27 mouse cellular contexts compared by ENCODE assay signal in the genomic region with DNA sequence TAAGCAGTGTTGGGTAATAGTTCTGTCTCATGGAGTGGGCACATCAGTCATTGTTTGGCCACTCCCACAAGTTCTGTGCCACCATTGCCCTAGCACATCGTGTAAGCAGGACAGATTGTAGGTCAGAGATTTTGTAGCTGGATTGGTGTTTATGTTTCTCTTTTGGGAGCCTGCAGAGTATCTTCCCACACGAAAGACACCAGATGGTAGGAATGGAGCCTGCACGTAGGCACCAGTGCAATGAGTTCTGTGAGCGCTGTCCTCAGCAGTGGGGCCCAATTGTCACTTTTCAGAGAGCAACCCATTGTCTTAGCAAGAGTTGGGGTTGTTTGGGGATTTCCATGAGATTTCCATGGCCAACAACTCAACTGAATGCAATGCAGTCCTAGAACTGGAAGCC. TPM values are rescaled to one million over a fixed set of nuclear protein-coding genes. Genes with fewer than 3 reads are reported as not detected.
DNase-seq lines count a peak whose midpoint lies in the region.
"Had no signal": no experiment of that assay in that cellular context is flagged by ENCODE, and none has a peak within 500 bp of the region (broad histone marks: within the 10 kb centered on the region; RNA-seq: fewer than 3 reads in every experiment).

No protein-coding gene starts in this region.

- H3K4me1 ChIP-seq in forebrain, embryonic 10.5 days = no peaks in the 10 kb centered on the region
- H3K4me1 ChIP-seq: embryonic facial prominence, embryonic 10.5 days; heart, embryonic 12.5 days; hindbrain, embryonic 10.5 days; limb, embryonic 13.5 days; liver, embryonic 13.5 days; midbrain, embryonic 12.5 days; neural tube, embryonic 15.5 days had no signal

- no peaks in the 10 kb centered on the region for H3K27me3 ChIP-seq in forebrain, embryonic 10.5 days (ENCODE audit: poor library complexity, severe bottlenecking)
- H3K27me3 ChIP-seq: heart, embryonic 12.5 days; limb, embryonic 13.5 days; liver, embryonic 13.5 days; midbrain, embryonic 12.5 days; neural tube, embryonic 15.5 days had no signal

- peak; percentile 35 to 67 for DNase-seq in frontal cortex, adult 2 months (ENCODE audit: extremely low spot score in 1 of 2, low spot score in 1 of 2)
- DNase-seq in frontal cortex, postnatal 14 days (ENCODE audit: low spot score in 2 of 2) = no peak
- DNase-seq in left cerebral cortex, adult 18-20 months (ENCODE audit: low spot score in 2 of 2) = peak; percentile 51 to 68
- DNase-seq in left cerebral cortex, adult 11 months (ENCODE audit: low spot score) = no peak
- peak; percentile 27 for DNase-seq in 416B (ENCODE audit: low read depth)
- peak; percentile 40 to 55 for DNase-seq in layer of hippocampus, postnatal 36 days
- no peak for DNase-seq in forebrain, embryonic 10.5 days (ENCODE audit: extremely low spot score, low spot score)
- no peak for DNase-seq in ovary, postnatal 36 days (ENCODE audit: low spot score)
- DNase-seq: adrenal gland, postnatal 36 days; cerebellum, adult 11-12 months; cerebellum, postnatal 10 days; gastrocnemius, postnatal 10 days; heart, postnatal 10 days; kidney, adult 9 months; kidney, postnatal 14 days; liver, embryonic 13.5 days; lung, adult 2 months; lung, postnatal 14 days had no signal

- no peak overlapping the region for H3K4me3 ChIP-seq in forebrain, embryonic 10.5 days
- H3K4me3 ChIP-seq: embryonic facial prominence, embryonic 10.5 days; heart, embryonic 12.5 days; hindbrain, embryonic 10.5 days; left cerebral cortex, adult 2 months; limb, embryonic 13.5 days; liver, embryonic 13.5 days; midbrain, embryonic 12.5 days; neural tube, embryonic 15.5 days had no signal

- no peak overlapping the region for H3K27ac ChIP-seq in forebrain, embryonic 10.5 days
- H3K27ac ChIP-seq: embryonic facial prominence, embryonic 10.5 days; hindbrain, embryonic 10.5 days; hindbrain, postnatal 0 days; left cerebral cortex, adult 2 months; limb, embryonic 13.5 days; liver, embryonic 13.5 days; midbrain, embryonic 12.5 days; neural tube, embryonic 15.5 days; stomach, postnatal 0 days had no signal

- 90% methylated on average over 4 of the region's 4 CpGs for WGBS in forebrain, embryonic 10.5 days

- H3K9me3 ChIP-seq in forebrain, embryonic 10.5 days = no peaks in the 10 kb centered on the region
- H3K9me3 ChIP-seq: embryonic facial prominence, embryonic 10.5 days; heart, embryonic 12.5 days; hindbrain, embryonic 10.5 days; liver, embryonic 13.5 days; midbrain, embryonic 12.5 days; neural tube, embryonic 15.5 days had no signal

- peaks cover 17% of the 10 kb centered on the region for H3K36me3 ChIP-seq in forebrain, embryonic 10.5 days (replicated peaks)

RNA-seq across cellular contexts. Expression of a gene that starts 10.6 kb away (rescaled TPM):
- polyA plus RNA-seq in frontal cortex, adult 2 months (2012; rRNA removed) = 94.6 and 101 TPM in 2 replicates
- 10 to 100 TPM; 95.1 to 97.8 TPM for total RNA-seq in left cerebral cortex, adult 18-20 months (2021)
- 100 to 1,000 TPM in 1 of 2 experiments, 10 to 100 TPM in 1; 96.2 to 100 TPM for total RNA-seq in layer of hippocampus, postnatal 36 days (2021)
- 13.8 TPM in 2 replicates for polyA plus RNA-seq in forebrain, embryonic 10.5 days (2016; fragmentation: Nextera tagmentation; extraction: Ambion mirVana)

RNA-seq across cellular contexts. Expression of a gene that starts 40.0 kb away (rescaled TPM):
- polyA plus RNA-seq in frontal cortex, adult 2 months (2012; rRNA removed) = 11.7 and 13.2 TPM in 2 replicates
- total RNA-seq in left cerebral cortex, adult 18-20 months (2021) = 10 to 100 TPM; 11.1 to 12.3 TPM
- total RNA-seq in layer of hippocampus, postnatal 36 days (2021) = 10 to 100 TPM in 1 of 2 experiments, 1 to 10 TPM in 1; 9.6 to 10.6 TPM
- 26.2 and 26.5 TPM in 2 replicates for polyA plus RNA-seq in forebrain, embryonic 10.5 days (2016; fragmentation: Nextera tagmentation; extraction: Ambion mirVana)

Comparison
In these comparisons a context has a peak if more than half of its experiments do, and no peak if none do; other contexts are left out.
1. DNase-seq: peak in frontal cortex, adult 2 months (2 of 2), left cerebral cortex, adult 18-20 months (2 of 2), 416B (single experiment) and layer of hippocampus, postnatal 36 days (2 of 2); none in frontal cortex, postnatal 14 days (0 of 2), left cerebral cortex, adult 11 months (single experiment), forebrain, embryonic 10.5 days (single experiment) and ovary, postnatal 36 days (single experiment).